Mouse (Mus musculus) lung, adult 2 months (tissue): Measurements from ENCODE around the gene Camkmt.

ENCODE experiments used
- CTCF ChIP-seq: fragments of 200-500 bp; IDR thresholded peaks from 2 replicates; pipeline ENCODE4 v1.5.1; 2011; ENCODE audit warnings: mild to moderate bottlenecking, low read length, control low read depth; ENCODE audit not compliant: insufficient read depth
- POLR2A ChIP-seq: fragments of 200-500 bp; IDR thresholded peaks from 2 replicates; pipeline ENCODE4 v1.6.1; 2011; ENCODE audit warnings: low read depth, mild to moderate bottlenecking, control low read depth, low read length, borderline replicate concordance; ENCODE audit errors: extremely low read depth

DNA sequence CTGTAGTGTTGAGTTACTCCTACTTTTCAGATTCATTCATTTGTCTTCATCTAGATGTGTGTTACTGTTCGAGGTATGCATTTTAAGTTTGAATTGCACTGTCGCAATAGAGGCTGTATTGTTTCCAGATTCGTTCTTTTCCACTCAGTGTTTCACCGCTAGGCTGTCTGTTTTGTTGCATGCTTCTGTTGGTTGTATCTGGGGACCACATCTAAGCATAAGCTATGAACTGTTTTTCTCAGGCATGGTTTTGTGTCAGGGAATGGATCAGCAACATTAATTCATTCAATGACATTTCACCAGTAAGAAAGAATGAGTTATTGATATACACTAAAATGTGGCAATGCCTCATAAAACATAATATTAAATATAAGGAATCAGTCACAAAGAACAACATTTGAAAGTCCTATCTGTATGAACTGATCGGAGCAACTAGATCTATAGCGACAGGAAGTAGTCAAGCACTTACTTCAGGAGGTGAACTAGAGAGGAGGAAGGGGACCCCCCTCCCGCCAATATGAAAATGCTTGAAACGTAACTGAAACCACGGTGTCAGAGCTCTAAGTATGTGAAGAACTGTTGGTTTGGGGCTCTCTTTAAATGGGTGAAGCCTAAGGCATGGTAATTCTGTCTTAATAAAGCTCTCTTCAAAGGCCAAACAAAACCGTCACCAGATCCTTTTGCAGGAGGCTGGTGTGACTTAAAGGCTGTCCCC is 80.3 kb downstream of the Camkmt start:
- TF ChIP-seq CTCF (no peak), POLR2A (no peak)
